Mouse (Mus musculus): ENCODE results near the gene Actbl2. TPM values are rescaled to one million over a fixed set of nuclear protein-coding genes. Genes with fewer than 3 reads are reported as not detected.

The Actbl2 gene
- polyA plus RNA-seq, 1 experiment from 2014 or later, result not detected

- no peak overlapping the region for H3K27ac ChIP-seq (replicated peaks)
- no peaks in the 10 kb centered on the region for H3K4me1 ChIP-seq
- no peak overlapping the region for H3K4me3 ChIP-seq
- no peaks in the 10 kb centered on the region for H3K9me3 ChIP-seq (replicated peaks)
- DNase-seq (ENCODE audit: low spot score), result no peak
- no peaks in the 10 kb centered on the region for H3K36me3 ChIP-seq
- 84% methylated on average over 17 of the region's 17 CpGs for WGBS
- H3K27me3 ChIP-seq (ENCODE audit: low read depth, poor library complexity, severe bottlenecking), result no peaks in the 10 kb centered on the region
Observed at GRCm38 (mm10) chr13:111291161-111291957, 36.5 kb downstream of the Actbl2 start.

- Histone ChIP-seq H3K27me3 (ENCODE audit: low read depth, poor library complexity, severe bottlenecking) (no peaks in the 10 kb centered on the region), H3K27ac (replicated peaks) (no peak overlapping the region)
- 72% methylated on average over 7 of the region's 7 CpGs for WGBS
Observed at GRCm38 (mm10) chr13:111291958-111292493, 37.2 kb downstream of the Actbl2 start.

GRCm38 (mm10) chr13:111293478-111293877 is 38.7 kb downstream of the Actbl2 start:
- WGBS, result 88% methylated on average over 2 of the region's 2 CpGs
- no peak overlapping the region for H3K4me3 ChIP-seq
- H3K27me3 ChIP-seq (ENCODE audit: low read depth, poor library complexity, severe bottlenecking), result no peaks in the 10 kb centered on the region
- no peaks in the 10 kb centered on the region for H3K9me3 ChIP-seq (replicated peaks)
- DNase-seq (ENCODE audit: low spot score), result no peak
- H3K36me3 ChIP-seq, result no peaks in the 10 kb centered on the region
- H3K27ac ChIP-seq (replicated peaks), result no peak overlapping the region
- H3K4me1 ChIP-seq, result no peaks in the 10 kb centered on the region

More at GRCm38 (mm10) chr13:111291958-111292493, 37.2 kb downstream of the Actbl2 start:
- no peaks in the 10 kb centered on the region for H3K4me1 ChIP-seq
- no peaks in the 10 kb centered on the region for H3K9me3 ChIP-seq (replicated peaks)
- no peak for DNase-seq (ENCODE audit: low spot score)
- H3K36me3 ChIP-seq, result no peaks in the 10 kb centered on the region
- no peak overlapping the region for H3K4me3 ChIP-seq

- no peaks in the 10 kb centered on the region for H3K36me3 ChIP-seq
- no peak for DNase-seq (ENCODE audit: low spot score)
- 90% methylated on average over 4 of the region's 4 CpGs for WGBS
- no peaks in the 10 kb centered on the region for H3K9me3 ChIP-seq (replicated peaks)
- H3K4me3 ChIP-seq, result no peak overlapping the region
- H3K27me3 ChIP-seq (ENCODE audit: low read depth, poor library complexity, severe bottlenecking), result no peaks in the 10 kb centered on the region
- H3K4me1 ChIP-seq, result no peaks in the 10 kb centered on the region
- H3K27ac ChIP-seq (replicated peaks), result no peak overlapping the region
Observed at GRCm38 (mm10) chr13:111294965-111295494, 40.2 kb downstream of the Actbl2 start.

- 81% methylated on average over 5 of the region's 5 CpGs for WGBS
- Histone ChIP-seq H3K27ac (replicated peaks) (no peak overlapping the region), H3K27me3 (ENCODE audit: low read depth, poor library complexity, severe bottlenecking) (no peaks in the 10 kb centered on the region), H3K36me3 (no peaks in the 10 kb centered on the region), H3K4me3 (no peak overlapping the region), H3K4me1 (no peaks in the 10 kb centered on the region), H3K9me3 (replicated peaks) (no peaks in the 10 kb centered on the region)
- DNase-seq (ENCODE audit: low spot score), result no peak
Observed at GRCm38 (mm10) chr13:111296029-111296428, 41.2 kb downstream of the Actbl2 start.

- DNase-seq (ENCODE audit: low spot score), result no peak
- H3K27me3 ChIP-seq (ENCODE audit: low read depth, poor library complexity, severe bottlenecking), result no peaks in the 10 kb centered on the region
- no peak overlapping the region for H3K4me3 ChIP-seq
- 85% methylated on average over 6 of the region's 6 CpGs for WGBS
- H3K4me1 ChIP-seq, result no peaks in the 10 kb centered on the region
- no peaks in the 10 kb centered on the region for H3K9me3 ChIP-seq (replicated peaks)
- H3K27ac ChIP-seq (replicated peaks), result no peak overlapping the region
- no peaks in the 10 kb centered on the region for H3K36me3 ChIP-seq
Observed at GRCm38 (mm10) chr13:111297614-111298013, 42.8 kb downstream of the Actbl2 start.

- no peaks in the 10 kb centered on the region for H3K36me3 ChIP-seq
- DNase-seq (ENCODE audit: low spot score), result no peak
- H3K9me3 ChIP-seq (replicated peaks), result no peaks in the 10 kb centered on the region
- H3K4me3 ChIP-seq, result no peak overlapping the region
- 88% methylated on average over 8 of the region's 8 CpGs for WGBS
- H3K27ac ChIP-seq (replicated peaks), result no peak overlapping the region
- H3K4me1 ChIP-seq, result no peaks in the 10 kb centered on the region
- H3K27me3 ChIP-seq (ENCODE audit: low read depth, poor library complexity, severe bottlenecking), result no peaks in the 10 kb centered on the region
Observed at GRCm38 (mm10) chr13:111299145-111299713, 44.4 kb downstream of the Actbl2 start.

- no peaks in the 10 kb centered on the region for H3K27me3 ChIP-seq (ENCODE audit: low read depth, poor library complexity, severe bottlenecking)
- H3K4me1 ChIP-seq, result no peaks in the 10 kb centered on the region
- no peak overlapping the region for H3K27ac ChIP-seq (replicated peaks)
- 92% methylated on average over 3 of the region's 3 CpGs for WGBS
- no peaks in the 10 kb centered on the region for H3K9me3 ChIP-seq (replicated peaks)
- no peaks in the 10 kb centered on the region for H3K36me3 ChIP-seq
- no peak for DNase-seq (ENCODE audit: low spot score)
- H3K4me3 ChIP-seq, result no peak overlapping the region
Observed at GRCm38 (mm10) chr13:111300846-111301245, 46.0 kb downstream of the Actbl2 start.

- no peak for DNase-seq (ENCODE audit: low spot score)
- Histone ChIP-seq H3K9me3 (replicated peaks) (no peaks in the 10 kb centered on the region), H3K36me3 (no peaks in the 10 kb centered on the region), H3K4me3 (no peak overlapping the region), H3K4me1 (no peaks in the 10 kb centered on the region), H3K27me3 (ENCODE audit: low read depth, poor library complexity, severe bottlenecking) (no peaks in the 10 kb centered on the region), H3K27ac (replicated peaks) (no peak overlapping the region)
- WGBS, result 91% methylated on average over 2 of the region's 2 CpGs
Observed at GRCm38 (mm10) chr13:111301431-111301830, 46.6 kb downstream of the Actbl2 start.

GRCm38 (mm10) chr13:111304194-111304593 is 49.4 kb downstream of the Actbl2 start:
- Histone ChIP-seq H3K4me1 (no peaks in the 10 kb centered on the region), H3K27ac (replicated peaks) (no peak overlapping the region), H3K9me3 (replicated peaks) (no peaks in the 10 kb centered on the region), H3K4me3 (no peak overlapping the region), H3K36me3 (no peaks in the 10 kb centered on the region), H3K27me3 (ENCODE audit: low read depth, poor library complexity, severe bottlenecking) (no peaks in the 10 kb centered on the region)
- no peak for DNase-seq (ENCODE audit: low spot score)
- 96% methylated on average over 2 of the region's 2 CpGs for whole genome bisulfite sequencing

- no peak overlapping the region for H3K4me3 ChIP-seq
- H3K9me3 ChIP-seq (replicated peaks), result no peaks in the 10 kb centered on the region
- no peaks in the 10 kb centered on the region for H3K36me3 ChIP-seq
- 95% methylated on average over 5 of the region's 5 CpGs for WGBS
- no peak for DNase-seq (ENCODE audit: low spot score)
- H3K27me3 ChIP-seq (ENCODE audit: low read depth, poor library complexity, severe bottlenecking), result no peaks in the 10 kb centered on the region
- no peak overlapping the region for H3K27ac ChIP-seq (replicated peaks)
- H3K4me1 ChIP-seq, result no peaks in the 10 kb centered on the region
Observed at GRCm38 (mm10) chr13:111304736-111305135, 49.9 kb downstream of the Actbl2 start.

All from midbrain, embryonic 10.5 days (tissue).